Mouse (Mus musculus) 3134 (cell line): Measurements from ENCODE around the gene Cops3.
"Not testable (repeated sequence)": the region's sequence is repeated elsewhere in the genome, so short reads cannot be mapped to it uniquely, and the experiment has no call there.

ENCODE experiments used
- DNase-seq: peaks from one replicate; pipeline ENCODE4 v3.0.0-alpha.2; 2011; ENCODE audit warnings: low spot score; ENCODE audit not compliant: insufficient read length; ENCODE audit errors: extremely low read depth

The Cops3 gene

GRCm38 (mm10) chr11:59839459-59840126 is at the start of gene Cops3:
TSS of gene Cops3 (minus strand) at chr11:59839838.
- peak; percentile 94 for DNase-seq

GRCm38 (mm10) chr11:59888151-59888550 is 48.5 kb upstream of the Cops3 start:
- DNase-seq = no peak

GRCm38 (mm10) chr11:59886952-59887351 is 47.3 kb upstream of the Cops3 start:
- DNase-seq = no peak

- DNase-seq = no peak
Measured at GRCm38 (mm10) chr11:59885217-59885986, 45.8 kb upstream of the Cops3 start.

- DNase-seq = peak; percentile 38
Measured at GRCm38 (mm10) chr11:59880031-59880430, 40.4 kb upstream of the Cops3 start.

- no peak for DNase-seq
Measured at GRCm38 (mm10) chr11:59872124-59872523, 32.5 kb upstream of the Cops3 start.

- DNase-seq = no peak
Measured at GRCm38 (mm10) chr11:59864316-59864715, 24.7 kb upstream of the Cops3 start.

GRCm38 (mm10) chr11:59860467-59860866 is 20.8 kb upstream of the Cops3 start:
- no peak for DNase-seq

- DNase-seq = no peak
Measured at GRCm38 (mm10) chr11:59852865-59853264, 13.2 kb upstream of the Cops3 start.

GRCm38 (mm10) chr11:59847891-59848884 is 8.6 kb upstream of the Cops3 start:
- DNase-seq = peak; percentile 87

- DNase-seq = peak; percentile 61
Measured at GRCm38 (mm10) chr11:59847131-59847530, 7.5 kb upstream of the Cops3 start.

- no peak for DNase-seq
Measured at GRCm38 (mm10) chr11:59846311-59846710, 6.7 kb upstream of the Cops3 start.

- DNase-seq = peak; percentile 89
Measured at GRCm38 (mm10) chr11:59839008-59839458, 605 bp downstream of the Cops3 start, which contains the start of gene Nt5m. TSS of gene Nt5m (plus strand) at chr11:59839447.

GRCm38 (mm10) chr11:59838426-59838825 is 1.2 kb downstream of the Cops3 start:
- no peak for DNase-seq

- not testable (repeated sequence) for DNase-seq
Measured at GRCm38 (mm10) chr11:59837789-59838188, 1.8 kb downstream of the Cops3 start.

- DNase-seq = no peak
Measured at GRCm38 (mm10) chr11:59821625-59822024, 18.0 kb downstream of the Cops3 start.

- DNase-seq = no peak
Measured at GRCm38 (mm10) chr11:59817916-59818315, 21.7 kb downstream of the Cops3 start.

GRCm38 (mm10) chr11:59815482-59816065 is 24.1 kb downstream of the Cops3 start:
- DNase-seq = no peak

GRCm38 (mm10) chr11:59814936-59815335 is 24.7 kb downstream of the Cops3 start:
- DNase-seq = no peak

GRCm38 (mm10) chr11:59814311-59814710 is 25.3 kb downstream of the Cops3 start:
- no peak for DNase-seq
